Mouse (Mus musculus): ENCODE data around the gene Npepps. TPM values are rescaled to one million over a fixed set of nuclear protein-coding genes. Genes with fewer than 3 reads are reported as not detected.
"Not testable (repeated sequence)": the region's sequence is repeated elsewhere in the genome, so short reads cannot be mapped to it uniquely, and the experiment has no call there.

Gene Npepps
- polyA plus RNA-seq, 1 experiment from 2014 or later, result 31.3 TPM

DNA sequence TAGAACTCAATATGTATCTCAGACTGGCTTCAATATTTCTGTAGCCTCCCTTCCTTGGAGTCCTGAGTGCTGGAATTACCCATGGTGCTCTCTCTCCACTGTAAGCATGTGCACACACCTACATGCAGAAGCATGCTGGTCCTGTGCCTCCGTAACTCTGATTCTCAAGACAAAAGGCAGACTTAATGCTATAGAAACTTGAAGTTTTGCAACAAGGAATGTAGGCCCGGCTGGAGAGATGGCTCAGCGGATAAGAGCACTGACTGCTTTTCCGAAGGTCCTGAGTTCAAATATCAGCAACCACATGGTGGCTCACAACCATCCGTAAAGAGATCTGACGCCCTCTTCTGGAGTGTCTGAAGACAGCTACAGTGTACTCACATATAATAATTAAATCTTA lies 90.8 kb downstream of the Npepps start:
- peak overlapping the region; percentile 98 for H3K4me3 ChIP-seq
- not testable (repeated sequence) for ATAC-seq; H3K9me3 ChIP-seq (replicated peaks); H3K27me3 ChIP-seq (replicated peaks)
- H3K36me3 ChIP-seq, result peaks cover 28% of the 10 kb centered on the region
- H3K27ac ChIP-seq, result peak overlapping the region; percentile 98
- WGBS (ENCODE audit: insufficient replicate concordance), result 71% methylated on average over 6 of the region's 6 CpGs
- H3K4me1 ChIP-seq, result peaks cover 40% of the 10 kb centered on the region
- H3K4me2 ChIP-seq, result peak overlapping the region; percentile 98
- peak overlapping the region; percentile 90; the same call in 1 of the 2 replicates for H3K9ac ChIP-seq

DNA sequence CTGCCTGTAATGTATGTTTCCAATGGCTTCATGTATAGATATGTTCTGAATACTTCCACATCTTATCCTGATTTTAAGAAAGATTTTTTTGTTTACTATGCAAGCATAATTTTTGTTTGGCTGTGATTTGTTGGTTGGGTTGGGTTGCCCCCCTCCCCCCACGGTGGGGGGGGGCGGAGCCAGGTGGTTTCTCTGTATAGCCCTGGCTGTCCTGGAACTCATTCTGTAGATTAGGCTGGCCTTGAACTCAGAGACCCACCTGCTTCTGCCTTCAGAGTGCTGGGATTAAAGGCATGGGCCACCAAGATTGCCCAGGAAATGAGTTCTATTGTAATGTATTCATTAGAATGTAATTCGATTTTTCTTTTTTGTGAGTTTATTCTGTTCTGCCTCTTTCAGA lies 91.2 kb downstream of the Npepps start:
- Histone ChIP-seq H3K4me1 (peaks cover 44% of the 10 kb centered on the region), H3K36me3 (peaks cover 33% of the 10 kb centered on the region), H3K4me2 (peak overlapping the region; percentile 98), H3K9ac (peak overlapping the region; percentile 90), H3K9me3 (replicated peaks) (no peaks in the 10 kb centered on the region), H3K27me3 (replicated peaks) (no peaks in the 10 kb centered on the region), H3K27ac (peak overlapping the region; percentile 98), H3K4me3 (peak overlapping the region; percentile 98)
- no peak for ATAC-seq
- 25% methylated on average over 3 of the region's 3 CpGs for WGBS (ENCODE audit: insufficient replicate concordance)

DNA sequence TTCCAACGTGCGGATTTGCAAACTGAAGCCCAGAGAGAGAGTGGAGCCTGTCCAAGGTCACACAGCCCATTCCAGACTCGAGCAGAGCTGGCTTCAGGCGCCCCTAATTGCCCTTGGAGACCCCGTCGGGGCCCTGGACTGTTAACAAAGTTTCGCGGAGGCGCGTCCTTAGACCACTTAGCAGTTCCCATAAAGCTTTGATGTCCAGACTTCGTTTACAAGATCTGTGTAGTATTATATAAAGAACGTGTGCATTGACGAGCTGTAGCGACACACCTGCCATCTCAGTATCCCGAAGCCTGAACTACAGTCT lies 91.8 kb downstream of the Npepps start:
- Histone ChIP-seq H3K9me3 (replicated peaks) (no peaks in the 10 kb centered on the region), H3K9ac (peak overlapping the region; percentile 90), H3K27me3 (replicated peaks) (no peaks in the 10 kb centered on the region), H3K4me2 (peak overlapping the region; percentile 98), H3K27ac (peak overlapping the region; percentile 98), H3K4me3 (peak overlapping the region; percentile 98), H3K4me1 (peaks cover 50% of the 10 kb centered on the region), H3K36me3 (peaks cover 35% of the 10 kb centered on the region)
- no peak for ATAC-seq
- 1% methylated on average over 15 of the region's 15 CpGs for WGBS (ENCODE audit: insufficient replicate concordance)

DNA sequence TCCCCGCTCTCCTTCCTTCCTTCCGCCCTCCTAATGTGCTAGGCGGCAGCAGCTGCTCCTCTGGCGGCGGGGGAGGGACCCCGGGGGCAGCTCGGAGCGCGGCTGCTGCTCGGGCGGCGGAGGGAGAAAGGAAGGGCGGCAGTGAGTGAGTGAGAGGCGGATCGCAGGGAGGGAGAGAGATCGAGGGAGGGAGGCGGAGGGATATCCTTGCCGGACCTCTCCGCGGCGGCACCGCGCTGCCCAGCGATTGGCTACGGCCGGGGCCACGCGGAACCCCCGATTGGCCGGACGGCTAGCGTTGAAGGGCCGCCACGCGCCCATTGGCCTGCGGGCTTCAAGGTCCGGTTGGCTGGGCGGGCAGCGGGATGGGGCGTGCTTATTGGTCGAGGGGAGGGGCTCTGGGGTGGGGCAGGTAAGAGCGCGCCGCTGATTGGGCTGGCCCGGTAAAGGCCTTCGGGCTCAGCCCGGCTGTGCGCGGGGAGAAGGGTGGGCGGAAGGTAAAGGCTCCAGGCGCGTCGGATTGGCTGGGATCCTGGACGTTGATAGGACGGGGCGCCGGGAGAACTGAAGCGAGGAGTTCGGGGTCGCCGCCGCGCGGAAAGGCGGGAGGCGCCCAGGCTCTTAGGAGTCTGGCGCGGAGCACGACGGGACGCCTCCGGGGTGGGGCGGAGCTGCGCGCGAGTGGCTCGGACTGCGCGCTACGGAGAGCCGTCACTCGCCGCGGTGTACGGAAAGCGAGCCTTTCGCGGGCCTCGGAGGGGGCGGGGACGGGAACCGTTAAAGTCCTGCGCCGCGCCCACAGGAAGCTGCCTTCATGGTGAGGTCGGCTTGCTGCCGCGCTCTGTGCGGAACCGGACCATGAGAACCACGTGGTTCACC lies 92.4 kb downstream of the Npepps start, which contains the start of gene Kpnb1:
Gene Kpnb1, minus strand, starts transcription at position 118 of the 879 bp plus-strand sequence.
- peak within 1 kb of the TSS; percentile 98 for H3K4me3 ChIP-seq
- H3K27me3 ChIP-seq (replicated peaks), result no peaks in the 10 kb centered on the region
- H3K4me1 ChIP-seq, result peaks cover 56% of the 10 kb centered on the region
- no peaks in the 10 kb centered on the region for H3K9me3 ChIP-seq (replicated peaks)
- WGBS (ENCODE audit: insufficient replicate concordance), result under 1% methylated on average over 86 of the region's 101 CpGs
- H3K27ac ChIP-seq, result peak within 1 kb of the TSS; percentile 98
- peak within 1 kb of the TSS; percentile 98 for H3K4me2 ChIP-seq
- peak; percentile 93 for ATAC-seq
- peak within 1 kb of the TSS; percentile 97 for H3K9ac ChIP-seq
- peaks cover 41% of the 10 kb centered on the region for H3K36me3 ChIP-seq

DNA sequence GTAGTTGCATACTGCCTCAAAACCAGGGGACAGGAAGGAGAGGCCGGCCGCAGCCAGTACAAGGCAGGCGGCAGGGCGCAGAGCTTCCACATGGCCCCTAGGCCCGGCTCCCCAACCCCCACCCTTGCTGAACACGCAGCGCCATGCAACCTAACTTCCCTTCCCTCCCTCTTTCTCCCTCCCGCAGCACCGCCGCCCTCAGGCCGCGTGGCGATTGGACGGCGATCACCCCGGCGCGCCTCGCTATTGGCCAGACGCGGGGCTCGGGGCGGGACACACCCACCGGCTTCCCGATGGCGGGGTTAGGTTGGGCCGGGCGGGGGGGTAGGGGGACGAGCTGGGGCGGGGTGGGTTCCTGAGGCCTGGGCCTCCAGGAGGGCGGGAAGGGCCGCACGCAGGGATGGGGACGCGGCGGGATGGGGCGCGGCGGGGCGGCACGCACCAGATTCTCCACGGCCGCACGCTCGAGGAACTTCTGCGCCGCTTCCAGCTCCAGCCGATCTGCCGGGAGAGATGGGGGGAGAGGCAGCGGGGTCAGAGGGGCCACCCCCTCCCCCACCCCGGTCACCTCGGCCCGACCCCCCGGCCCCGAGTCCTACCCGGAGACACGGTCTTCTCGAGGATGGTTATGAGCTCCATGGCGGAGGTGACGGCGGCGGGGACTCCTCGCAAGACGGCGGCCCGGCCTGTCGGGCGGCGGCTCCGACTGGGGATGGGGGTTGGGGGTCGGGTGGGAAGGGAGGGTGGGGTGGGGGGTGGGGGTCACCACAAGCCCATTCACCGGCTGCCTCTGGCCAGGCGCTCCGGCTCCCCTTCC lies 93.3 kb downstream of the Npepps start:
- Histone ChIP-seq H3K9ac (peak overlapping the region; percentile 97), H3K4me2 (peak overlapping the region; percentile 92)
- 1% methylated on average over 71 of the region's 74 CpGs for WGBS (ENCODE audit: insufficient replicate concordance)

DNA sequence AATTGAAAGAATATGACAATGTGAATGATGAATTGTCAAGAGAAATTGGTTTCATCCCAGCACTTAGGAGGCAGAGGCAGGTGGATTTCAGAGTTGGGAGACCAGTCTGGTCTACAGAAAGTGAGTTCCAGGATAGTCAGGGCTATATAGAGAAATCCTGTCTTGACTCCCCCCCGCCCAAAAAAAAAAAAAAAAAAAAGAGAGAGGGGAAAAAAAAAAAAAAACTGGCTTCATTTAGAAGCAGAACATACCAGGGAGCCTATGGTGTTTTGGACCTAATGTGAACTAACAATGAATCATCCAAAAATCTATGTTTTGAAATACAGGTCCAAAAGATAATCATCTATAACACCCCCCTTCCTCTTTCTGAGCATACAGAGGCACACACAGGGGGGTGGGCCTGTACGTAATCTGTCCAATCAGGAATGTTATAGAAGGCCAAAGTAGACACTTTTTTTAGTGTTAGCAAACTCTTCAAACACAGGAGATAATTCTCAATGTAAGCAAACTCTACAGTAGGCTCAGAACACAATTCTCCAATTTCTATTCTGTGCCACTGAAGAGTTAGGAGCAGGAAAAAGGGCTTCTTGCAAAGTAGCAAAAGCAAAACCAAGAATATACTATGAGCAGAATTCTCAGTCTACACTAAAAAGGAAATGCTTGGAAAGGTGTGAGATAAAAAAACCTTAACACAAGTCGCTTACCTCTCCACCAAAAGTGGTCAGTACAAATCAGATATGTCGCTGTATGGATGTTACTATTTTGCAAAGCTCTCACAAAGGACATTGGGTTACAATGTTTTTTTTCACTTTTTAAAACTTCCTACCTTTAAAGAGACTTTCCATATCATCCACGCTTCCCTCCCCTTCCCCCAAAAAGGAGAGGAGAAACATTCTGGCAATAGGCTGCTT lies 94.5 kb downstream of the Npepps start:
- no peak for ATAC-seq
- no peaks in the 10 kb centered on the region for H3K9me3 ChIP-seq (replicated peaks)
- WGBS (ENCODE audit: insufficient replicate concordance), result 29% methylated on average over 5 of the region's 5 CpGs
- H3K9ac ChIP-seq, result peak overlapping the region; percentile 97
- H3K4me3 ChIP-seq, result peak overlapping the region; percentile 98
- H3K27me3 ChIP-seq (replicated peaks), result no peaks in the 10 kb centered on the region
- H3K27ac ChIP-seq, result peak overlapping the region; percentile 75
- peaks cover 75% of the 10 kb centered on the region for H3K4me1 ChIP-seq
- peaks cover 58% of the 10 kb centered on the region for H3K36me3 ChIP-seq
- H3K4me2 ChIP-seq, result peak overlapping the region; percentile 92

More for the DNA sequence above, 93.3 kb downstream of the Npepps start:
- Histone ChIP-seq H3K4me1 (peaks cover 64% of the 10 kb centered on the region), H3K36me3 (peaks cover 50% of the 10 kb centered on the region), H3K4me3 (peak overlapping the region; percentile 98), H3K27me3 (replicated peaks) (no peaks in the 10 kb centered on the region), H3K9me3 (replicated peaks) (no peaks in the 10 kb centered on the region), H3K27ac (peak overlapping the region; percentile 98)
- peak; percentile 71 for ATAC-seq

DNA sequence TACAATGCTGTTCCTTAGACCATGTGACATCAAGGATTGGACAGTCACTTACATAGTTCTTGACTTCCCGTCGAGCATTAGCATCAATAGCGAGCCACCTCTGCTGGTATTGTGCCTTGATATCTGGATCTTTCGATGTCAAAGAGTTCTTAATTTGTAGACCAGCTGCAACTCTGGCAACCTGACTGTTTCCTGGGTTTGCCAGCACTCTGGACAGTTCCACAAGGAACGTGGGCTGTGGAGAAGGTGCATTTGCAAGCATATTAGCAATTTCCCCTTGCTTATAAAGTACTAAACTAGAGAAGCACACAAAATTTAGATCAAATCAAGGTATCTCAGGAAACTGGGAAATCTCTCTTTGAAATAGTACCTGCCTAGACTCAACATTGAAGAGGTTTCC lies 95.6 kb downstream of the Npepps start:
- Histone ChIP-seq H3K27me3 (replicated peaks) (no peaks in the 10 kb centered on the region), H3K9me3 (replicated peaks) (no peaks in the 10 kb centered on the region), H3K36me3 (peaks cover 68% of the 10 kb centered on the region), H3K4me2 (peak overlapping the region; percentile 92), H3K4me1 (peaks cover 73% of the 10 kb centered on the region), H3K9ac (0 out of 2 replicates have a peak overlapping the region, but pooled peaks have one; percentile 37), H3K4me3 (peak overlapping the region; percentile 12; the same call in 1 of the 2 replicates), H3K27ac (no peak overlapping the region)
- WGBS (ENCODE audit: insufficient replicate concordance), result 73% methylated on average over 5 of the region's 5 CpGs
- no peak for ATAC-seq

DNA sequence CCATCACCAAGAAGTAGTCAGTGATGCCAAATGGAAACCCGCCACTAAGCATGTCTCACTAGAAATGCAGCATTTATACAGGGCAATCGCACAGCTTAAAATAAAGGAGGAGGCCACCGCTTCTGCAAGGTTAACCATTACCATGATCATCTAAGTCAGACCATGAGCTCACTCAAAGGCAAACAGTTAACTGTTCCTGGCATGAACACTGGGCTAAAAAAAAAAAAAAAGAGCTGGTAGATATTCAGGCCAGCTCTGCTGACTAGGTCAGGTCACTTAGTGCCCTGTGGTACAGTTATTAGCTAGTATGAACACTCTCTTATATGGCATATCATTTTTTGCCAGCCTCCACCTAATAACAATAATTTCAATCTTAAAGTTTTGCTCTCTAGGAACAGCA lies 98.0 kb downstream of the Npepps start:
- WGBS (ENCODE audit: insufficient replicate concordance), result 82% methylated on average over 3 of the region's 3 CpGs
- Histone ChIP-seq H3K9me3 (replicated peaks) (no peaks in the 10 kb centered on the region), H3K9ac (peak overlapping the region; percentile 22; the same call in 1 of the 2 replicates), H3K27ac (peak overlapping the region; percentile 34; the same call in 1 of the 2 replicates), H3K27me3 (replicated peaks) (no peaks in the 10 kb centered on the region), H3K4me3 (no peak overlapping the region), H3K4me1 (peaks cover 62% of the 10 kb centered on the region), H3K36me3 (peaks cover 93% of the 10 kb centered on the region), H3K4me2 (0 out of 2 replicates have a peak overlapping the region, but pooled peaks have one; percentile 14)
- ATAC-seq, result no peak

DNA sequence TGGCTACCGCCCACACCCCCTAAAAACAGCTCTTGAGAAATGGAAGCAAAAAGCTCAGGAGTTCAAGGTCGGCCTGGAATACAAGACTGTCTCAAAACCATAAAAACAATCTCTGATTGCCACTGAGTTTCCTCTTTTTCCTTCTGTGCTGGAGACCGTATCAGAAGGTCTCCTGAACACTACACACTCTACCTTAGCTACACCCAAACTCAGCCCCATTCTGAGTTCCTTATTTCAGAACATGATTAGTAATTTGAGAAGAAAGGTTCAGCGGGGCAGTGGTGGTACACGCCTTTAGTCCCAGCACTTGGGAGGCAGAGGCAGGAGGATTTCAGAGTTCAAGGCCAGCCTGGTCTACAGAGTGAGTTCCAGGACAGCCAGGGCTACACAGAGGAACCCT lies 99.4 kb downstream of the Npepps start:
- 68% methylated on average over 5 of the region's 5 CpGs for WGBS (ENCODE audit: insufficient replicate concordance)
- H3K27ac ChIP-seq, result no peak overlapping the region
- H3K9me3 ChIP-seq (replicated peaks), result no peaks in the 10 kb centered on the region
- no peaks in the 10 kb centered on the region for H3K27me3 ChIP-seq (replicated peaks)
- H3K4me3 ChIP-seq, result no peak overlapping the region
- no peak overlapping the region for H3K4me2 ChIP-seq
- peaks cover 55% of the 10 kb centered on the region for H3K4me1 ChIP-seq
- no peak overlapping the region for H3K9ac ChIP-seq
- peaks cover 99% of the 10 kb centered on the region for H3K36me3 ChIP-seq
- no peak for ATAC-seq

DNA sequence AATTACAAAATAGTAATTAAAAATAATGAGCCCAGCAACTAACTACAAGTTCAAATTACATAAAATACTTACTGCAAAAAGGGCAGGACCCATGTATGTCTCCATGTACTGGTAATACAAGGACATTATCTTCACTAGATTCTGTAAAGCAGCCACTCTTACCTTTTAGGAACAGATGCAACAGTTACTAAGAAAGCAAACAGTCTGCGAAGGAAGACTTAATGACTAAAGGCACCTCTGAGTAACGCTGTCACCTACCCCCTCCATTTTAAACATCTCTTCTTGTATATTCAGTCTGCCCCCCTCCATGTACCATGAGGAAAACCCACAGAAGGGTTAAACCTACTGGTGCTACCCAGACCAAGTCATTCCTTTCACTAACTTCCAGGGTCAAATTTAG lies 102.2 kb downstream of the Npepps start:
- WGBS (ENCODE audit: insufficient replicate concordance), result 94% methylated on average over 2 of the region's 2 CpGs
- no peak overlapping the region for H3K9ac ChIP-seq
- no peaks in the 10 kb centered on the region for H3K27me3 ChIP-seq (replicated peaks)
- no peaks in the 10 kb centered on the region for H3K9me3 ChIP-seq (replicated peaks)
- H3K4me1 ChIP-seq, result peaks cover 27% of the 10 kb centered on the region
- ATAC-seq, result no peak
- H3K4me2 ChIP-seq, result no peak overlapping the region
- H3K4me3 ChIP-seq, result no peak overlapping the region
- peaks cover 100% of the 10 kb centered on the region for H3K36me3 ChIP-seq
- no peak overlapping the region for H3K27ac ChIP-seq

DNA sequence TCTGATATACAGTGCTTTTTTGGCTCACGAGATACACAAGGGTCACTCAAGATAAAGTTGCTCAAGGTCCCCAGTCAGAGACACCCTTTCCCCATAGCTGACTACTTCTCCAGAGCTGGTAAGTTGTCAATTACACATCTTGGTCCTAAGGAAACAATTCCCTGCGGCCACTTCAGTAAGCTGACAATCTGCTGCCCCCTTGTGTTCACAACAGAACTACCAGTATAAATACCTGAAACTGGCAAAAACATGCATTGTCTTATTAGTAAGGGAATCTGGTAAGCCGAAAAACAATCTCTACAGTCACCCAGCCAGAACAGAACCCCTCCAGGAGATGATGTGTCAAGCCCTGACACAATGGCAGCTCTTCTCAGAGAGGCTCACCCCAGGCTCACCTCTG lies 103.6 kb downstream of the Npepps start:
- Histone ChIP-seq H3K4me2 (no peak overlapping the region), H3K27me3 (replicated peaks) (no peaks in the 10 kb centered on the region), H3K27ac (no peak overlapping the region), H3K9me3 (replicated peaks) (no peaks in the 10 kb centered on the region), H3K9ac (no peak overlapping the region), H3K4me3 (no peak overlapping the region), H3K36me3 (peaks cover 100% of the 10 kb centered on the region), H3K4me1 (peaks cover 14% of the 10 kb centered on the region)
- 62% methylated on average over 3 of the region's 3 CpGs for WGBS (ENCODE audit: insufficient replicate concordance)
- ATAC-seq, result no peak

All from liver, embryonic 12.5 days (tissue).